Mouse (Mus musculus) small intestine, adult 2 months (tissue): ENCODE results near the gene Scrn1. TPM values are rescaled to one million over a fixed set of nuclear protein-coding genes. Genes with fewer than 3 reads are reported as not detected.

Experiments used
- H3K27ac ChIP-seq: fragments of 200-500 bp; 2 replicates; pipeline ENCODE4 v1.5.1; 2012; ENCODE audit warnings: low read depth, low read length, control low read depth, inconsistent platforms; ENCODE audit not compliant: insufficient read depth
- H3K27me3 ChIP-seq: fragments of 200-500 bp; 2 replicates; pipeline ENCODE4 v1.6.1; 2012; ENCODE audit warnings: mild to moderate bottlenecking, moderate library complexity, low read length, inconsistent platforms; ENCODE audit not compliant: control insufficient read depth, insufficient read depth
- H3K36me3 ChIP-seq: fragments of 200-500 bp; 2 replicates; pipeline ENCODE4 v1.6.1; 2012; ENCODE audit warnings: mild to moderate bottlenecking, low read length, control low read depth, inconsistent platforms; ENCODE audit not compliant: control insufficient read depth, insufficient read depth
- H3K4me1 ChIP-seq: fragments of 200-500 bp; 2 replicates; pipeline ENCODE4 v1.6.1; 2012; ENCODE audit warnings: low read length, inconsistent platforms, mixed read lengths; ENCODE audit not compliant: control insufficient read depth, insufficient read depth, insufficient read length
- H3K4me3 ChIP-seq: fragments of 200-500 bp; 2 replicates; pipeline ENCODE4 v1.5.1; 2012; ENCODE audit warnings: low read depth, mild to moderate bottlenecking, control low read depth, inconsistent platforms, low read length, moderate library complexity
- CTCF ChIP-seq: fragments of 200-500 bp; IDR thresholded peaks from 2 replicates; pipeline ENCODE4 v1.5.1; 2012; ENCODE audit warnings: low read depth, mild to moderate bottlenecking, control low read depth, inconsistent platforms, low read length, moderate library complexity, mixed read lengths; ENCODE audit not compliant: insufficient replicate concordance, insufficient read length; ENCODE audit errors: extremely low read depth
- POLR2A ChIP-seq: fragments of 200-500 bp; IDR thresholded peaks from 2 replicates; pipeline ENCODE4 v1.6.1; 2012; ENCODE audit warnings: low read depth, mild to moderate bottlenecking, control low read depth, inconsistent platforms, low read length, moderate library complexity
- WGBS: fragments of 180-500 bp; shearing (Covaris S2); methylation state at CpG from one replicate; pipeline ENCODE4 v1.1.7; 2018; 5-methylcytosine and 5-hydroxymethylcytosine counted together
- polyA plus RNA-seq: library from polyadenylated mRNA; depleted of rRNA; stranded (reverse); fragments of >200 nt; gene quantifications from 2 replicates; pipeline ENCODE4 v1.2.3, GENCODE M21; 2012

Scrn1 gene
- polyA plus RNA-seq, 1 experiment, result 0.48 TPM

- Histone ChIP-seq H3K4me1 (peaks cover 8% of the 10 kb centered on the region), H3K27me3 (peaks cover 10% of the 10 kb centered on the region; the same call in 1 of the 2 replicates), H3K27ac (no peak overlapping the region), H3K36me3 (no peaks in the 10 kb centered on the region), H3K4me3 (no peak overlapping the region)
- 82% methylated on average over 9 of the region's 9 CpGs for WGBS
- TF ChIP-seq POLR2A, result no peak
- no peak for TF ChIP-seq CTCF
Measured at GRCm38 (mm10) chr6:54564506-54564991, 1.7 kb downstream of the Scrn1 start.

DNA sequence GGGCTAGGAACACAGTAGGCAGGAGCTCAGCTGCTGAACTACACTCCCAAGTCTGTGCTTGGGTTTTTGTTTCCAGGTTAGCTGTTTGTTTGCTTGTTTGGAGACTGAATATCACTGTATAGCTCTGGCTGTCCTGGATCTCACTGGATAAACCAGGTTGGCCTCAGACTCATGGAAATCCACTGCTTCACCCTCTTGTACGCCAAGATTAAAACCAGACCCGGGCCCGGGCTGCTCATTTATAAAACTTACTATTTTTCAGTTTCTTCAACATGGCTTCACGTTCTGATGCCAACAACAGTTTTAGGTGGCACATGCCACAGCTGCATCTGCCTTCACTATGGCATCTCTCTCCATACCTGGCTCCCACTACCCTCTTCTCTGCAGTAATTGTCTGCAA is 2.7 kb downstream of the Scrn1 start:
- 93% methylated on average over 4 of the region's 4 CpGs for whole genome bisulfite sequencing
- Histone ChIP-seq H3K4me3 (no peak overlapping the region), H3K36me3 (no peaks in the 10 kb centered on the region), H3K27ac (no peak overlapping the region), H3K27me3 (peaks cover 10% of the 10 kb centered on the region; the same call in 1 of the 2 replicates), H3K4me1 (peaks cover 8% of the 10 kb centered on the region)
- TF ChIP-seq CTCF, result no peak
- no peak for TF ChIP-seq POLR2A

GRCm38 (mm10) chr6:54562018-54562809 is 4.1 kb downstream of the Scrn1 start:
- peaks cover 8% of the 10 kb centered on the region for H3K4me1 ChIP-seq
- no peak overlapping the region for H3K4me3 ChIP-seq
- peaks cover 10% of the 10 kb centered on the region; the same call in 1 of the 2 replicates for H3K27me3 ChIP-seq
- no peak overlapping the region for H3K27ac ChIP-seq
- no peaks in the 10 kb centered on the region for H3K36me3 ChIP-seq
- 65% methylated on average over 17 of the region's 17 CpGs for WGBS
- TF ChIP-seq CTCF (no peak), POLR2A (no peak)

- no peak for TF ChIP-seq CTCF
- TF ChIP-seq POLR2A, result no peak
- Histone ChIP-seq H3K36me3 (no peaks in the 10 kb centered on the region), H3K27ac (no peak overlapping the region), H3K4me1 (no peaks in the 10 kb centered on the region), H3K4me3 (no peak overlapping the region), H3K27me3 (no peaks in the 10 kb centered on the region)
- 71% methylated on average over 7 of the region's 7 CpGs for WGBS
Measured at GRCm38 (mm10) chr6:54558466-54558865, 7.8 kb downstream of the Scrn1 start.

- Histone ChIP-seq H3K27ac (no peak overlapping the region), H3K4me3 (no peak overlapping the region), H3K27me3 (no peaks in the 10 kb centered on the region), H3K36me3 (no peaks in the 10 kb centered on the region), H3K4me1 (no peaks in the 10 kb centered on the region)
- 92% methylated on average over 7 of the region's 7 CpGs for WGBS
- TF ChIP-seq CTCF, result no peak
- TF ChIP-seq POLR2A, result no peak
Measured at GRCm38 (mm10) chr6:54557671-54558070, 8.6 kb downstream of the Scrn1 start.

DNA sequence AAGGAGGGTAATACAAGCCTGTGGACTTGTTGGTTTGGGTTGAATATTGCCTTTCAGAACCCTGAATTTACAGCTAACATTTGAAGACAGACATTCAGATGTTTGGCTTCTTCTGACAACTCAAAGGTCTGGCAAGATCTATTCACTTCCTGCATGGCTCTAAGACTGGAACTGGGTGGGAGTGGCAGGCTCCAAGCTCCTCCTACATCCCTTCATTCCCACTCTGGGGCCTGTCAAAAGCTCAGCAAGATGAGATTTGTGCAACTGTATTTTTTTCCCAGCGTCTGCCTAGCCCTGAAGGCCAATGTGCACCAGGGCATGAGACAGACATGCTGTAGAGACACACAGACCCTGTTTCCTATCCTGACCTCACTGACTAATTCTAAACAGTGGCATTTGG is 10.5 kb downstream of the Scrn1 start:
- Histone ChIP-seq H3K4me1 (no peaks in the 10 kb centered on the region), H3K4me3 (no peak overlapping the region), H3K36me3 (no peaks in the 10 kb centered on the region), H3K27ac (no peak overlapping the region), H3K27me3 (no peaks in the 10 kb centered on the region)
- WGBS, result 59% methylated on average over 1 of the region's 1 CpGs
- TF ChIP-seq CTCF (no peak), POLR2A (no peak)

- H3K4me1 ChIP-seq, result no peaks in the 10 kb centered on the region
- H3K4me3 ChIP-seq, result no peak overlapping the region
- TF ChIP-seq POLR2A (no peak), CTCF (no peak)
- H3K36me3 ChIP-seq, result no peaks in the 10 kb centered on the region
- H3K27ac ChIP-seq, result no peak overlapping the region
- WGBS, result 73% methylated on average over 8 of the region's 8 CpGs
- H3K27me3 ChIP-seq, result no peaks in the 10 kb centered on the region
Measured at GRCm38 (mm10) chr6:54554341-54555110, 11.8 kb downstream of the Scrn1 start.
